Mouse (Mus musculus): ENCODE data around the gene Mindy4.

Mindy4 gene

GRCm38 (mm10) chr6:55207786-55208185, 4.6 kb downstream of the Mindy4 start:
- DNase-seq (ENCODE audit: low read depth, low spot score), result no peak

GRCm38 (mm10) chr6:55210423-55211365, 7.5 kb downstream of the Mindy4 start:
- DNase-seq (ENCODE audit: low read depth, low spot score), result no peak

DNA sequence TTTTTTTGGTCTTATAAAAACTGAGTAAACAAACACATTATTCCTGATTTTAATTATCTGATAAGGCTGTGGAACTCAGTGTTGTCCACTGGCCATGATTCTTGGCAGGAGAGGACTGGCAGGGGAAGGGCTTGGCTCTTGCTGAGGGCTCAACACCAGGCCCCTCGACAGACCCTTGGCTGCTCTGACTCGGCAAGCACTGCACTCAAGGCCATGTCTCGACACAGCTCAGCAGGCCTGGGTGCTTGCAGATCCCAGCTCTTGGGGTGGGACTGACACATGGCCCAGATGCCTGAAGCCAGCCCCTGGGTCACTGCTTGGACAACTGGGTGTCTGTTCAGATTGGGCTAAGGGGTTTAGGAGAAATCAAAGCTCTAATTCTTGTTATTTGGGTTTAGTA, 11.4 kb downstream of the Mindy4 start:
- DNase-seq (ENCODE audit: low read depth, low spot score), result no peak

DNA sequence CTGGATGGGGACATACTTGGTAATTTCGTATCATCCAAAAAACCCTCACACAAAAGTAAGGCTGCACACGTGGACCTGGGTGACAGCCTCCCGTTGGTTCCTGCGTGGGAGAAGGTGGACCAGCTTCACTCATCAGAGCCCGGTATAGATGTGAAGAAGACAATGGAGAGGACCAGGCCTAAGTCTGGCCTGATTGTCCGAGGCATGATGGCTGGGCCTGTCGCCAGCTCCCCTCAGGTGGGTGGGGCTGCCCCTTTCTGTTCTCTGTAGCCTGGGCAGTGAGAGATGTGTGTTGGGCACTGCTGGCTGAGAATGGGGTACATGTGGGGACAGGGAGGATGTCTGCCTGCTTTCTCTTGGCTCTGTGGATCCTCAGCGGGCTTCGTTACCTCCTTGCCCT, 15.0 kb downstream of the Mindy4 start:
- DNase-seq (ENCODE audit: low read depth, low spot score), result no peak

- DNase-seq (ENCODE audit: low read depth, low spot score), result no peak
These were observed 20.8 kb downstream of the Mindy4 start for GRCm38 (mm10) chr6:55223986-55224385.

- DNase-seq (ENCODE audit: low read depth, low spot score), result no peak
These were observed 26.9 kb downstream of the Mindy4 start for GRCm38 (mm10) chr6:55230048-55230447.

GRCm38 (mm10) chr6:55232101-55232500, 28.9 kb downstream of the Mindy4 start:
- no peak for DNase-seq (ENCODE audit: low read depth, low spot score)

- peak; percentile 53 for DNase-seq (ENCODE audit: low read depth, low spot score)
These were observed 29.5 kb downstream of the Mindy4 start for GRCm38 (mm10) chr6:55232524-55233264.

DNA sequence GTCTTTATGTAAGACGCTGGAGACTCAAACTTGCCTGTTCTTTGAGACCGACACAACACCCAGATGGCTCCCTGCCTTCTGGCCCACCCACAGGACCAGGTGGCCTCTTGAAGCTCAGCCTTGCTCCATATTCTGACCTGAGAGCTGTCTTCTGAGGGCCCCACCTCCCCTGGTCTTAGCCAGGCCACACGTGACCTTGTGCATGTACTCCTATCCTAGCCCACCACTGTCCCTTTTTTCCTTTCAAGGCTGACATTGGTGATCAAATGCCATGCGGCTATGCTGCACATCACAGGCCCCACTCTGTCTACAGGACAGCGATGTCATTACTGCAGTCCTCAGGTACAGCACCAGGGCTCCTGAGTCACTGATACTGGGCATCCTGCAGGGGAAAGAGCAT, 30.1 kb downstream of the Mindy4 start:
- no peak for DNase-seq (ENCODE audit: low read depth, low spot score)

DNA sequence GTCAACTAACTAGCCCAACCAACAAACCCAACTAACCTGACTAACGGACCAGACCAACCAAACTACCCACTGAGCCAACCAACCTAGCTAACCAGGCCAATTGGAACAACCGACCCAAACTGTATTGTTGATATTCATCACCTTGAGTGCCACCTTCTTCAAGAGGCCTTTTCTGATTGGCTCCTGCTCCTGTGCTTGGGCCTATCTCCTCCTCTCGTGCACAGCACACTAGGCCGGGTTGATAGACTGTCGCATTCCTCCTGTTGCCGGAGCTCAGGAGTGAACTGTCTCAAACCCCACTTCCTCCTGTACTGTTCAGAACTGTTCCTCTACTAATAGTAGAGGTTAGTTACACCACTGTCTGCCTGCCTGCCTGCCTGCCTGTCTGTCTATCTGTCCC, 31.5 kb downstream of the Mindy4 start:
- DNase-seq (ENCODE audit: low read depth, low spot score), result no peak

DNA sequence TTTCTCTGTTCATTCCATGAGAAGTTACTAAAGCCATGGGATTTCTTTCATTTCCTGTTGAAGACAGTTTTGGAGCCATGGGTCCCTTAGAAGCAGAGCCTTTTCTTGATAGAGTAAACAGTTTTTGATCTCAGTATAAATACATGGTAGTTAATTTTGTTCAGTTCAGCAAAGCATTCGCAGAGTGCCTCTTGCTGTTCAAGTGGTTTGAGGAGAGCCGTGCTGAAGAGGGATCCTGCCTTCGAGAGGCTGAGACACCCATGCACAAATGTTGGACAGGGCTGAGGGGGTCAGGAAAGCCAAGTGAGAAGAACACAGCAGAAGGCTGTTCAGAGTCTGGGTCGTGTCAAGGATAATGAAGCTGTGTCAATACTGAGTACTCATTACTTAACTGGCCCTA, 32.5 kb downstream of the Mindy4 start:
- no peak for DNase-seq (ENCODE audit: low read depth, low spot score)

GRCm38 (mm10) chr6:55239931-55240330, 36.7 kb downstream of the Mindy4 start:
- no peak for DNase-seq (ENCODE audit: low read depth, low spot score)

- DNase-seq (ENCODE audit: low read depth, low spot score), result no peak
These were observed 37.5 kb downstream of the Mindy4 start for GRCm38 (mm10) chr6:55240591-55241260.

DNA sequence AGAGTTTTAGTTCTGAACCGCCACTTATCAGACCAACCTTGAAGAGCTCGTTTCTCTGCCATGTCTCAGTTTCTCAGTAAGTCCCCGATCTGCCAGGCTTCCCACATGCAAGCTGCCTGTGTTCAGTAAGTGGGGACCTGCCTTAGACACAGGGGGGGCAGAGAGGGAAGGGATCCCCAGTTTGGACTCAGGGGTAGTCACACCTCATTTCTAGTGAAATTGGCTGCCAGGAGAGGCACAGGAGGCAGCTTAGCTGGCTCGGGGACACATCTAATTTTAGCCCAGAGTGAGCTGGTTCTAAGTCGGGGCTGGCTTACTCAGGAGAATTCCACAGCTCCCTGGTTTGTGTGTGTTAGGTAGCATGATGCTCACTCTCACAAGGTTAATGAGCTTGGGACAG, 38.3 kb downstream of the Mindy4 start:
- no peak for DNase-seq (ENCODE audit: low read depth, low spot score)

DNA sequence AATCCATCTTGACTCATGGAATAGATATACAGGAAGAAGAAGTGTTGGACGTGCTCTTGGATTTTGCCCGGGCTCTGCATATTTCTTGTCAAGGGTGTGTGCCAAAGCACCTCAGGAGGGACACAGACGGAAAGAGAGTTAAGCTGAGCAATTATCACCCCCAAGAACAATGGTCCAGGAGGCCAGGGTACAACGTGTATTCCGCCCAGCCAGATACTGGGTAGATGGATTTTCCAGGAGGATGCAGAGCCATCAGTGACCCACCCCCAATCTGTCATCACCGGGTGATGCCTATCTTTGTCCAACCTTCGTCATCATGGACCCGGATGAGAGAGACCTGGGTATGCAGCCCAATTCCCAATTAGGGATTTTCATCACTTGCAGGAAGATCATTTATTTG, 42.5 kb downstream of the Mindy4 start:
- no peak for DNase-seq (ENCODE audit: low read depth, low spot score)

DNA sequence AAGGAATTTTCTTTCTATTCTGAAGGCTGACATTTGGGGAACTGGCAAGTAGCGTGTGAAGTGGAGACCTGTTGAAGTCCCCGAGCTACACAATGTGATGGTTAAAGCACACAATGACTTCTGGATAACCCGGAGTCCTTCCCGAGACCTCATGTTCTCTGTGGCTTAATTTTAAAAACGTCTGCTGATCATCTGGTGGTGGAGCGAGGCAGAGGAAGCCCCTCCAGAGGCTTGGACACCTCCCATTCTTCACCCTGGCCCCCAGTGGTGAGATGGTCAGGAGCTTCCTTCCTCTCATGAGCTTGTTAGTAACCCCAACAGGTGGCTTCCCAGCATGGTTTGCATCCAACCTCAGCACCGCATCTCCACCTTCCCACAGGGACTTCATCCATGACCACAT, 43.3 kb downstream of the Mindy4 start:
- DNase-seq (ENCODE audit: low read depth, low spot score), result no peak

DNA sequence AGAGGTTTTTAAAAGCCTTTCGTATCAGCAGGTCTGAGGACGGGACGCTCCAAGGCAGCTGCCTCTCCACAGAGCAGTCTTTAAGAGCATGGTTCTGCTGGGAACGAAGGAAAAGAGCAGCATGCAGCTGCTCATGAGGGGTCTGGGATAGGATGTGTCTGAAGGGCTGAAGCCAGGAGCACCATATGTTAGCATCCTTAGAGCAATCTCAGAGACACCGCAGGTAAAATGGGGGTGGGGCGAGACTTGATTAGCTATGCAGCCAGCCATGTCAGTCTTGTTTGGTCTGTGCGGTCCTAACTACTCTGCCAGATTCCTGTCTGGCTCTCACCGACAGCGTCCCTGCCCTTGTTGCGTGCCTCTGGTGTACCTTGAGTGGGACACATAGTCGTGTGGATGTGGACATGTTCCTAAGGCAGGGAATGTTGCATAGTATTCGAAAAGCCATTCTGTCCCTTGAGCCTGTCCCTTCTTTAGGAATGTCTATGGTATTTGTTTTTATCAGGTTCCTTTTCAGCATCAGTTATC, 43.8 kb downstream of the Mindy4 start:
- DNase-seq (ENCODE audit: low read depth, low spot score), result no peak

GRCm38 (mm10) chr6:55249263-55249662, 46.1 kb downstream of the Mindy4 start:
- DNase-seq (ENCODE audit: low read depth, low spot score), result no peak

DNA sequence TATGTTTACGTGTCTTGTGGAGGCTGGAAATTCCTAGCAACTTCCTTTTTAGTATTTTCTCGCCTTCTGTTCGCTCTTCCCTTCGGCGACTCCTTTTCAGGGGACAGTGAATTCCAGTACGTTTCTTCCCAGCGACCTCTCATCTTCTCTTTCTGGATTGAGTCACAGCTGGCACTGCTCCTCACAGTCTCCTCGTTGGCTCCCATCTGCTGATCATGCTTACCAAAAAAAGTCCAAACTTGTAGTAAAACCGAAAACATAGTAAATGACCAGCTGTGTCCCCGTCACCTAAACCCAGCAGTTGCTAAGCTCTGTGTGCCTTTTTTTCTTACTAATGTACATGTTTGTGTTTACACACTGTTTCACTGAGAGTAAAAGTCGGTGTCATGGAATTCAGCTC, 47.6 kb downstream of the Mindy4 start:
- DNase-seq (ENCODE audit: low read depth, low spot score), result no peak

- DNase-seq (ENCODE audit: low read depth, low spot score), result no peak
These were observed 48.4 kb downstream of the Mindy4 start for GRCm38 (mm10) chr6:55251596-55251995.

DNA sequence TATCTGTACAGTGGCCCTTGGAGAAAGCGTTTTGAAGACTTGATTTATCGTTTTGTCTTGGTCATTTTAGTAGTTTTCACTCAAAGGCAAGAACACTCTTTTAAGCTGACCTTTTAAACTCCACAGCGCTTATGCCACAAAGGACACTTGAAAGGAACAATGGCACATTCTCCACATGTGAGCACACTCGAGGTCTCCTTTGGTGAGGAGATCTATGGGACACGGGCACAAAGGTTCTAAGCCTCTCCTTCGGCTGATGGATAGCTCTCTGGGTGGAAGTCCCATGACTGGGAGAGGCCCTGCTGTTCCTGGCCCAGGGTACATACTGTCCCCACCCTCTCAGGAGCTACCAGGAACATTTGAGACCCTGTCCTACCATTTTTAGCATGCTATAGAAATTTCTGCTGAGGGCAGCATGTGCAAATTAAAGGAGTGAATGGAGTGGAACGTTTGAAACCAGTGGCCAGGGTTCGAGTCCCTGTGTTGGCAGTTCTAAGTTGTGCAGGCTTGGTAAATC, 49.6 kb downstream of the Mindy4 start:
- DNase-seq (ENCODE audit: low read depth, low spot score), result no peak

Measured in embryo, embryonic 11.5 days (tissue).